In the genomic region with DNA sequence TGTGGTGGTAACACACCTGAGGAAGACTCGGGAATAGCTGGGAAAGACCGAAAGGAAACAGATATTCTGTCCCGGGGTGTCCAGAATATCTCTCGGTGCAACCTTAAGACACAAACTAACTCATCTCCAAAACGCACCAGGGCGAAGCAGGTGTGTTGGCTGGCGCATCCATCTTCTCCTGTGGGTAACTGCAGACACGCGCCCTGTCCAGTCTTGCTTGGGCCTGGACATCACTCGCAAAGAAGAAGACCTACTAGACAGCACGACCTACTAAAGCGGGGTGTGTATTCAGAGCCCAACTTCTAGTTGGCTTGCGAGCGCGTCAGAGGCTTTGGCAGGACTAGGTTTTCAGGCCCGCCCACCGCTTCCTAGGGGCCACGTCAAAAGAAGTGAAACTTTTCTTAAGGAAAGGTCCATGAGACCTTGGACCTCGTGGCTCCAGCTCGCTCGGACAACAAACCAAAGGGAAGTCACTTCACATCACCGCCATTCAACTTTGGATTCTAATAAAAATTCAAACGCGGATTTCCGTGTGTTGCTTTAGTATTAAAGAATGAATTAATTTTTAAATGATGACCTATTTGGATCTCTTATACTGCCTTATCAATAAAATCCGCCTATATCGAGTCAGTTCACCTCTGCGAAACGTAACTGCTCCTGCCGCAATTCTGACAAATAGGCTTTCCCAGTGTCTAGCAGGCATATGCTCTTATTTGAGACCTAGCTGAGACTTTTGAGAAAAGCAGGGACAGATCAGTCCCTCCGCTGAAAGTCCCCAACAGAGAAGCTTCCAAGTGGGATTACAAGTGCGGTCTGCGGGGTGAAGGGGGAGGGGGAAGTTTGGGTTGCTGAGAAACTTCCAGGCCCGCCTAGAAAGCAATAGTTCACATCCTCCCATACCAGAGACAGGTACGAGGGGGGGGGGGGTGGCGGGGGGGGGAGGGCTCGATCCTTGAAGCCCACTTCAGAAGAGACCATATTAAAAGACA, we compare ENCODE assay signal across 8 mouse cellular contexts. TPM values are rescaled to one million over a fixed set of nuclear protein-coding genes. Genes with fewer than 3 reads are reported as not detected.
DNase-seq lines count a peak whose midpoint lies in the region; ATAC-seq and TF ChIP-seq lines count a peak whose summit lies in the region.

No protein-coding gene starts in this region.

- H3K4me2 ChIP-seq in lung, postnatal 0 days (replicated peaks; ENCODE audit: low read depth, low read length): peak overlapping the region; percentile 51
- peak overlapping the region; percentile 71 for H3K4me2 ChIP-seq in forebrain, embryonic 16.5 days (ENCODE audit: low read length)
- peak overlapping the region; percentile 20; the same call in 1 of the 2 replicates for H3K4me2 ChIP-seq in liver, embryonic 14.5 days (ENCODE audit: low read depth)
- peak overlapping the region; percentile 78 for H3K4me2 ChIP-seq in stomach, embryonic 16.5 days (ENCODE audit: low read depth, low read length)

- TF ChIP-seq CTCF in lung, postnatal 0 days (IDR thresholded peaks at IDR 0.05): no peak
- TF ChIP-seq CTCF in liver, embryonic 14.5 days (IDR thresholded peaks at IDR 0.05; ENCODE audit: low read depth): no peak

- peaks cover 65% of the 10 kb centered on the region for H3K27me3 ChIP-seq in lung, postnatal 0 days (replicated peaks; ENCODE audit: insufficient read depth, low read length)
- H3K27me3 ChIP-seq in forebrain, embryonic 16.5 days (replicated peaks; ENCODE audit: control insufficient read depth, insufficient read depth, low read length): peaks cover 55% of the 10 kb centered on the region
- H3K27me3 ChIP-seq in liver, embryonic 14.5 days (ENCODE audit: control insufficient read depth, insufficient read depth, low read length): peaks cover 78% of the 10 kb centered on the region
- H3K27me3 ChIP-seq in stomach, embryonic 16.5 days (ENCODE audit: control insufficient read depth, insufficient read depth, low read length): peaks cover 65% of the 10 kb centered on the region

- H3K4me3 ChIP-seq in lung, postnatal 0 days (ENCODE audit: low read depth, low read length): peak overlapping the region; percentile 35
- peak overlapping the region; percentile 41 for H3K4me3 ChIP-seq in forebrain, embryonic 16.5 days (replicated peaks; ENCODE audit: low read length)
- peak overlapping the region in 1 of 2 experiments; percentile 16; a peak in 1 of 4 replicates for H3K4me3 ChIP-seq in liver, embryonic 14.5 days (ENCODE audit: insufficient read depth in 1 of 2, low read depth in 2 of 2, low read length in 2 of 2)
- peak overlapping the region; percentile 41 for H3K4me3 ChIP-seq in stomach, embryonic 16.5 days (replicated peaks; ENCODE audit: low read length)

- WGBS in lung, postnatal 0 days: 2% methylated on average over 34 of the region's 37 CpGs
- 4% methylated on average over 35 of the region's 37 CpGs for WGBS in forebrain, embryonic 16.5 days
- whole genome bisulfite sequencing in liver, embryonic 14.5 days (ENCODE audit: insufficient replicate concordance): 3% methylated on average over 37 of the region's 37 CpGs
- whole genome bisulfite sequencing in stomach, embryonic 16.5 days: 4% methylated on average over 37 of the region's 37 CpGs

- H3K9ac ChIP-seq in lung, postnatal 0 days (replicated peaks; ENCODE audit: low read depth): no peak overlapping the region
- no peak overlapping the region; the same call in 1 of the 2 replicates for H3K9ac ChIP-seq in forebrain, embryonic 16.5 days (replicated peaks; ENCODE audit: low read depth, low read length)
- H3K9ac ChIP-seq in liver, embryonic 14.5 days (replicated peaks): no peak overlapping the region
- H3K9ac ChIP-seq in stomach, embryonic 16.5 days (ENCODE audit: low read length): peak overlapping the region; percentile 43; the same call in 1 of the 2 replicates

- no peak for DNase-seq in lung, postnatal 0 days (ENCODE audit: low spot score)
- no peak for DNase-seq in lung, postnatal 14 days
- DNase-seq in liver, embryonic 14.5 days (ENCODE audit: low read depth in 3 of 3, low spot score in 3 of 3): no peak
- DNase-seq in layer of hippocampus, postnatal 25 days (ENCODE audit: extremely low spot score in 1 of 2, low spot score in 1 of 2): no peak
- DNase-seq in urinary bladder, postnatal 10 days (ENCODE audit: low spot score): no peak
- no peak for DNase-seq in cerebellum, adult 9-10 months

- ATAC-seq in lung, postnatal 0 days: peak; percentile 26; the same call in 1 of the 2 replicates
- peak; percentile 34 for ATAC-seq in forebrain, embryonic 16.5 days
- no peak for ATAC-seq in liver, embryonic 14.5 days (ENCODE audit: insufficient read depth)
- ATAC-seq in stomach, embryonic 16.5 days (ENCODE audit: insufficient read depth, low FRiP score): no peak

- no peaks in the 10 kb centered on the region for H3K36me3 ChIP-seq in lung, postnatal 0 days (ENCODE audit: insufficient read depth, low read length)
- H3K36me3 ChIP-seq in forebrain, embryonic 16.5 days (ENCODE audit: control insufficient read depth, insufficient read depth): no peaks in the 10 kb centered on the region
- no peaks in the 10 kb centered on the region for H3K36me3 ChIP-seq in liver, embryonic 14.5 days (replicated peaks; ENCODE audit: control insufficient read depth, insufficient read depth, low read depth)
- H3K36me3 ChIP-seq in stomach, embryonic 16.5 days (ENCODE audit: control insufficient read depth, insufficient read depth, low read length): no peaks in the 10 kb centered on the region; the same call in 1 of the 2 replicates

- no peak for TF ChIP-seq EP300 in lung, postnatal 0 days (IDR thresholded peaks at IDR 0.05)
- no peak for TF ChIP-seq EP300 in liver, embryonic 14.5 days (IDR thresholded peaks at IDR 0.05; ENCODE audit: low read depth)

- H3K4me1 ChIP-seq in lung, postnatal 0 days (ENCODE audit: insufficient read depth, low read depth, low read length): peaks cover 18% of the 10 kb centered on the region
- H3K4me1 ChIP-seq in forebrain, embryonic 16.5 days (replicated peaks; ENCODE audit: control insufficient read depth, insufficient read depth, low read length): peaks cover 26% of the 10 kb centered on the region
- H3K4me1 ChIP-seq in liver, embryonic 14.5 days (replicated peaks; ENCODE audit: control insufficient read depth in 2 of 2, insufficient read depth in 2 of 2, low read length in 1 of 2): no peaks in the 10 kb centered on the region
- peaks cover 10% of the 10 kb centered on the region for H3K4me1 ChIP-seq in stomach, embryonic 16.5 days (ENCODE audit: control insufficient read depth, insufficient read depth, low read length)

- no peak overlapping the region for H3K27ac ChIP-seq in lung, postnatal 0 days (ENCODE audit: low read length)
- no peak overlapping the region for H3K27ac ChIP-seq in forebrain, embryonic 16.5 days (ENCODE audit: low read length)
- no peak overlapping the region for H3K27ac ChIP-seq in liver, embryonic 14.5 days
- H3K27ac ChIP-seq in stomach, embryonic 16.5 days (ENCODE audit: low read length): no peak overlapping the region

- H3K9me3 ChIP-seq in lung, postnatal 0 days (ENCODE audit: low read length): no peaks in the 10 kb centered on the region
- H3K9me3 ChIP-seq in forebrain, embryonic 16.5 days (ENCODE audit: control insufficient read depth, low read length): no peaks in the 10 kb centered on the region
- H3K9me3 ChIP-seq in liver, embryonic 14.5 days (ENCODE audit: control insufficient read depth, low read length): no peaks in the 10 kb centered on the region
- no peaks in the 10 kb centered on the region for H3K9me3 ChIP-seq in stomach, embryonic 16.5 days (replicated peaks; ENCODE audit: control insufficient read depth, low read length)

RNA-seq across cellular contexts. Expression of a gene that starts 20.7 kb away (rescaled TPM):
- 2.7 and 2.9 TPM in 2 replicates for polyA plus RNA-seq in lung, postnatal 0 days (2015; fragmentation: Nextera tagmentation; extraction: Ambion mirVana)
- polyA plus RNA-seq in forebrain, embryonic 16.5 days (2015; fragmentation: Nextera tagmentation; extraction: Ambion mirVana): 25.9 and 28.5 TPM in 2 replicates
- polyA plus RNA-seq in liver, embryonic 14.5 days (2012; rRNA removed): 0.23 and 0.28 TPM in 2 replicates
- polyA plus RNA-seq in liver, embryonic 14.5 days (2014; fragmentation: Nextera tagmentation; extraction: Ambion mirVana): 0.22 and 0.29 TPM in 2 replicates
- polyA plus RNA-seq in stomach, embryonic 16.5 days (2015; fragmentation: Nextera tagmentation; extraction: Ambion mirVana): 6.5 and 7.0 TPM in 2 replicates
- 10 to 100 TPM; 51.6 to 55.1 TPM for total RNA-seq in layer of hippocampus, postnatal 25 days (2021)

Comparison
In these comparisons a context has a peak if more than half of its experiments do, and no peak if none do; other contexts are left out.
1. ATAC-seq: peak in lung, postnatal 0 days (single experiment) and forebrain, embryonic 16.5 days (single experiment); none in liver, embryonic 14.5 days (single experiment) and stomach, embryonic 16.5 days (single experiment).
2. H3K4me2 ChIP-seq: peak in every context shown above with its lines; median percentile 78 in stomach, embryonic 16.5 days; 71 in forebrain, embryonic 16.5 days; 51 in lung, postnatal 0 days; 20 in liver, embryonic 14.5 days.